ENCODE assay signal across 8 mouse cellular contexts in the genomic region with DNA sequence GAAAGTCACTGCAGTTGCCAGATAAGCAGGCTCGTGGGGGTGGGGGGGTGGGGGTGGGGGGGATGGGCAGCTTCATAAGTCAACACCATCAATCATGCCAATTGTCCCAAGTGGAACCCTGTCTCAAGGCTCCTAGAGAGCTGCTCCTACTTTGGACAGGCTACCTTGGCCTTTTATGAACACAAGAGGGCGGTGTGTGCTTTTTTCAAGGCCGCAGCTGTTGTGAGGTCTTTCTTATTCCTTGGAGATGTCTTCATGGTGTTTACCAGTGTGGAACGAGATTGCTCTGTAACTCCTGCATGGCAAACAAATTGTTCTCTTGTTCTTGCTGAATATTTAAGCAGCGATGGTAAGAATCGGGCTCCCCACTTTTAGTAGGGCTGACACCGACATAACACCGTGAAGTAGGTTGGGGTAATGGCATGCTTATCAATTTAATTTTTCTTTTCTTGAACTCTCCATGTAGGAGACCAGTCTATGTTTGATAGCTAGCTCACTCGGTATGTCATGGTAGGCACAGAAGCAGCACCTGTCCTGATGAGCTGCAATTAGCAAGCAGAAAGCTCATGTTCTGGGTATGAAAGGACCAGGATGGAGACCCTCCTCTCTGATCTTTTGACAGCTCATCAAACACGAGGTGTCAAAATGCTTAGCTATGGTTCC.
A peak's percentile ranks its signal among the peaks of the same experiment; 100 is the strongest.
DNase-seq lines count a peak whose midpoint lies in the region; ATAC-seq lines count a peak whose summit lies in the region.

No protein-coding gene starts in this region.

- H3K9ac ChIP-seq in heart, embryonic 11.5 days (ENCODE audit: low read depth, low read length): no peak overlapping the region
- H3K9ac ChIP-seq in lung, embryonic 16.5 days (ENCODE audit: low read length): no peak overlapping the region

- H3K9me3 ChIP-seq in heart, embryonic 11.5 days (replicated peaks; ENCODE audit: control insufficient read depth, low read length): no peaks in the 10 kb centered on the region
- no peaks in the 10 kb centered on the region for H3K9me3 ChIP-seq in lung, embryonic 16.5 days (ENCODE audit: control insufficient read depth, low read length)

- 45% methylated on average over 10 of the region's 10 CpGs for WGBS in heart, embryonic 11.5 days (ENCODE audit: insufficient replicate concordance)
- WGBS in lung, embryonic 16.5 days: 41% methylated on average over 10 of the region's 10 CpGs

- peak; percentile 76 for DNase-seq in heart, adult 11 months
- DNase-seq in cerebellum, adult 8-10 months: peak; percentile 16
- DNase-seq in frontal cortex, postnatal 25 days (ENCODE audit: low spot score in 2 of 2): peak; percentile 29 to 33
- DNase-seq in kidney, postnatal 4 days: peak; percentile 52 to 56
- peak; percentile 75 to 77 for DNase-seq in right cerebral cortex, adult 2 months (ENCODE audit: low spot score in 2 of 2)
- DNase-seq in urinary bladder, postnatal 4 days (ENCODE audit: low spot score in 2 of 2): no peak

- no peak overlapping the region for H3K4me3 ChIP-seq in heart, embryonic 11.5 days (ENCODE audit: low read depth, low read length)
- no peak overlapping the region for H3K4me3 ChIP-seq in lung, embryonic 16.5 days (ENCODE audit: low read length)

- H3K27ac ChIP-seq in heart, embryonic 11.5 days (ENCODE audit: low read depth, low read length): no peak overlapping the region
- H3K27ac ChIP-seq in lung, embryonic 16.5 days (ENCODE audit: low read length): no peak overlapping the region

- H3K4me2 ChIP-seq in heart, embryonic 11.5 days: no peak overlapping the region
- H3K4me2 ChIP-seq in lung, embryonic 16.5 days (ENCODE audit: low read depth, low read length): no peak overlapping the region

- H3K4me1 ChIP-seq in heart, embryonic 11.5 days (ENCODE audit: control insufficient read depth, insufficient read depth, low read length): no peaks in the 10 kb centered on the region
- no peaks in the 10 kb centered on the region for H3K4me1 ChIP-seq in lung, embryonic 16.5 days (replicated peaks; ENCODE audit: control insufficient read depth, insufficient read depth, low read length)

- ATAC-seq in heart, embryonic 11.5 days (replicated peaks; ENCODE audit: insufficient number of reproducible peaks, low FRiP score, low TSS enrichment): no peak
- ATAC-seq in lung, embryonic 16.5 days (ENCODE audit: low read depth): peak; percentile 62; the same call in 1 of the 2 replicates

- H3K27me3 ChIP-seq in heart, embryonic 11.5 days (ENCODE audit: control insufficient read depth, insufficient read depth, low read length): no peaks in the 10 kb centered on the region
- H3K27me3 ChIP-seq in lung, embryonic 16.5 days (ENCODE audit: control insufficient read depth, insufficient read depth, low read depth, low read length): no peaks in the 10 kb centered on the region

- H3K36me3 ChIP-seq in heart, embryonic 11.5 days (ENCODE audit: control insufficient read depth, insufficient read depth, low read length): no peaks in the 10 kb centered on the region
- no peaks in the 10 kb centered on the region for H3K36me3 ChIP-seq in lung, embryonic 16.5 days (ENCODE audit: control insufficient read depth, insufficient read depth, low read length)

Comparison
In these comparisons a context has a peak if more than half of its experiments do, and no peak if none do; other contexts are left out.
1. DNase-seq: peak in heart, adult 11 months (single experiment), cerebellum, adult 8-10 months (single experiment), frontal cortex, postnatal 25 days (2 of 2), kidney, postnatal 4 days (2 of 2) and right cerebral cortex, adult 2 months (2 of 2); none in urinary bladder, postnatal 4 days (0 of 2).